Mouse (Mus musculus) ES-CJ7 (cell line): ENCODE results near the gene Acap1.
A peak's percentile ranks its signal among the peaks of the same experiment; 100 is the strongest.
"Not testable (repeated sequence)": the region's sequence is repeated elsewhere in the genome, so short reads cannot be mapped to it uniquely, and the experiment has no call there.

Experiments
- DNase-seq: peaks from one replicate; pipeline ENCODE4 v3.0.0; 2011; ENCODE audit warnings: low read depth, low spot score

Gene Acap1

GRCm38 (mm10) chr11:69895291-69895690 is at the start of gene Acap1:
Gene Acap1 (minus strand): TSS chr11:69895539.
- no peak for DNase-seq

DNA sequence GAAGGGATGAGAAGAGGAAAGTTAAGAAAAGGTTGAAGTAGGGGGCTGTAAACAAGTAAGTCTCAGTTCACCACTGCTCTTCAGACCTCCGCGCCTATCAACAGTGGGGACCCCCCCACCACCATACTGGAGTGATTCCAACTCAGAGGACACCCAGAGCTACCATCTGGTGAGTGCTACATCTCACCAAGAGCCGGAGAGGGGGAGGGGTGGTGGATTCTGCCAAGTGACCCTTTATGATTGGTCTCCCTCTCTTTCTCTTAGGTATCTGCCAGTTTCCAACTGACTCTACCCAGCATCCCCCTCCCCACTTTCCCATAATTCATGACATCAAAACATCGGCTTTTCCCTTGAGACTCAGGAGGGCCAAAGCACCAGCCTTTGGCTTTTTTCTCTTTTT is 45.6 kb upstream of the Acap1 start:
- no peak for DNase-seq

- no peak for DNase-seq
These were observed 44.4 kb upstream of the Acap1 start for GRCm38 (mm10) chr11:69939731-69940130.

GRCm38 (mm10) chr11:69939181-69939580 is 43.8 kb upstream of the Acap1 start:
- DNase-seq, result no peak

DNA sequence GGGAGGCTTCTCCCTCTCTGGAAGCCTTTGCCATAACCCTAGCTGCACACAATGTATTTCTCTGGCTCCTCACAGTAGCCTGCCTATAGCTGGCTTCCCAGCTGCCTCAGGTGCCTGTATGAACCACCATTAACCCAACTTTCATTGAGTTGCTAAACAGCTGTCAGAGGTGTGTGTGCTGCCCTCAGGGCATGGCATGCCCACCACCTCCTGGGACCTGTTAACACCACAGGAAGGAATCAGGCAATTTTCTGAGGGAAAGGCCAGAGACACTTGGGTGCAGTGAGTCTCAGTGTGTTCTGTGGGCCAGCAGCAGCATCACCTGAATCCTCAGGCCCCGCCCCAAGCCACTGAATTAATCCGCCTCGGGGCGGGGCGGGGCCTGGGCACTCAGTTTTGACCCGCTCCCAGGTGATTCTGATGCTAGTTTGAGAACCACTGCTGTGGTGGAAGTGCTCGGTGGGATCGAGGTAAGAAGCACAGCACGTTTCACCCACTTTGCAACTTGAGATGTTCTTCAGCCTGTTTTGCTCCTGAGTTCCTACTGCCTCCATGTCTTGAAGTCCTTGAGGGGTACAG is 43.2 kb upstream of the Acap1 start:
- peak; percentile 32 for DNase-seq

- no peak for DNase-seq
These were observed 42.5 kb upstream of the Acap1 start for GRCm38 (mm10) chr11:69937834-69938233.

GRCm38 (mm10) chr11:69937385-69937784 is 42.0 kb upstream of the Acap1 start:
- no peak for DNase-seq

- no peak for DNase-seq
These were observed 41.5 kb upstream of the Acap1 start for GRCm38 (mm10) chr11:69936714-69937347.

- DNase-seq, result no peak
These were observed 40.8 kb upstream of the Acap1 start for GRCm38 (mm10) chr11:69936156-69936555.

DNA sequence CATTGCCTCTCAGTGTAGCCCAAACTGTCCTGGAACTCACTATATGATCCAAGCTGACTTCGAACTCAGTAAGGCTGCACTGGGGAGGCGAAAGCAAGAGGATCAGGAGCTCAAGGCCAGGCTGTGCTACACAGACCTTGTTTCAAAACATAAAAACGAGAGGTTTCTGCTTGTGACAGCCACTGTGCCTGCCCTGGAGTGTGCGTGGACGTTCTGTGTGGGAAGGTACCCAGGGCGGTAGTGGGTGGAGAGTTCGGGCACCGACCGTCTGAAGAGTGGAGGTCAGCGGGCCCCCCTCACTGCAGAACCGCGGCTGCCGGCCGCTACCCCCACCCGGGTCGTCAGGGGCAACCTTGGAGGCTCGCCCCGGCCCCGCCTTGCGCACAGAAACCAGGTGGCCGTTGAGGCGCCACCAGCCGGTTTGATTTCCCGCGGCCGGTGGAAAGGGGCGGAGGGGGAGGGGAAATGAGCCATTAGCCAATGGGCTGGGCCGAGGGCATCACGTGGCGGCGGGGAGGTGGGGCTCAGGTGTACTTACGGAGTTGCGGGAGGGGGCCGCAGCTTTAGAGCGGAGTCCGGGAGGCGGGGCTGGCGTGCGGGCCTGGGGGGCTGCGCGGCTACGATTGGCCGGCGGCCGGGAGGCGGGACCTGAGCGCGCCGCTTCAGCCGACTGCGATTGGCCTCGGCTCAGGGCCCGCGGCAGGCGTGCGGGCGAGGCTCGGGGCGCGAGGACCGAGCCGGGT is 40.0 kb upstream of the Acap1 start, which contains the start of gene Ybx2:
Ybx2 (plus strand) TSS at position 660 of the 743 bp plus-strand sequence.
- DNase-seq, result peak; percentile 96

GRCm38 (mm10) chr11:69934681-69935080 is 39.3 kb upstream of the Acap1 start:
- no peak for DNase-seq

GRCm38 (mm10) chr11:69934169-69934568 is 38.8 kb upstream of the Acap1 start:
- peak; percentile 88 for DNase-seq

- no peak for DNase-seq
These were observed 37.7 kb upstream of the Acap1 start for GRCm38 (mm10) chr11:69933066-69933465.

- DNase-seq, result peak; percentile 60
These were observed 36.9 kb upstream of the Acap1 start for GRCm38 (mm10) chr11:69932254-69932653.

- DNase-seq, result no peak
These were observed 36.4 kb upstream of the Acap1 start for GRCm38 (mm10) chr11:69931769-69932168.

GRCm38 (mm10) chr11:69930967-69931537 is 35.7 kb upstream of the Acap1 start:
- DNase-seq, result no peak

GRCm38 (mm10) chr11:69930176-69930575 is 34.8 kb upstream of the Acap1 start:
- not testable (repeated sequence) for DNase-seq

- DNase-seq, result no peak
These were observed 34.4 kb upstream of the Acap1 start for GRCm38 (mm10) chr11:69929712-69930111.

DNA sequence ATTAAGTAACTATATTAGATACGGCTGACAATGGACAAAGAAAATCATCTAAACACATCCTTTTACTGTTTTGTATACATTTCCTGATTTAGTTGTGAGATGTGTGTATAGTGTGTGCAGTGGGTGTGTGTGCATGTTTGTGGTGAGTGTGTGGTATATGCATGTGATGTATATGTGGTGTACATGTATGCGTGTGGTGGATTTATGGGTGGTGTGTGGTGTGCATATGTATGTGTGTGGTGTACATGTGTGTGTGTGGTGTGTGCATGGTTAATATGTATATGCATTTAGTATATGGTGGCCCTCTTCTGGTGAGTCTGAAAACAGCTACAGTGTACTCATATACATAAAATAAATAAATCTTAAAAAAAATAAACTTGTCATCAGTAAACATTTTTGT is 32.2 kb upstream of the Acap1 start:
- no peak for DNase-seq

- no peak for DNase-seq
These were observed 27.5 kb upstream of the Acap1 start for GRCm38 (mm10) chr11:69922796-69923195.

GRCm38 (mm10) chr11:69922012-69922756 is 26.8 kb upstream of the Acap1 start:
- DNase-seq, result peak; percentile 49
